Mouse (Mus musculus): Measurements from ENCODE around the gene Naglu. TPM values are rescaled to one million over a fixed set of nuclear protein-coding genes. Genes with fewer than 3 reads are reported as not detected.

Gene Naglu
- polyA plus RNA-seq, 1 experiment from 2014 or later, result 26.5 TPM

DNA sequence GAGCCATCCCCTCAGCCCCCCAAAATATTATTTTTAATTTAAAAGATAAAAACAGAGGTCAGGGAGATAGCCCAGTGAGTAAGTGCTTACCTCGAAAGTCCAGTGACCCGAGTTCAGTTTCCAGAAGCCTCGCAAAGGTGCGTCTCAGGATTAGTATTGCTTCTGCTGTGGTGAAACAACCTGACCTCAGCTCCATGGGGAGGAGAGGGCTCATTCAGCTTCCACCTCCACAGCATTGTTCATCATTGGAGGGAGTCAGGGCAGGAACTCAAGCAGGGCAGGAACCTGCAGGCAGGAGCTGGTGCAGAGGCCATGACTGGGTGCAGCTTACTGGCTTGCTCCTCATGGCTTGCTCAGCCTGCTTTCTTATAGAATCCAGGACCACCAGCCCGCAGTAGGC lies 8.8 kb upstream of the Naglu start:
- TF ChIP-seq CTCF (IDR thresholded peaks at IDR 0.05; ENCODE audit: low read depth), result no peak
- Histone ChIP-seq H3K4me1 (replicated peaks; ENCODE audit: insufficient read depth, low read length) (peaks cover 23% of the 10 kb centered on the region), H3K27ac (no peak overlapping the region), H3K4me2 (ENCODE audit: low read length) (no peak overlapping the region), H3K36me3 (ENCODE audit: insufficient read depth, low read length) (peaks cover 4% of the 10 kb centered on the region; the same call in 1 of the 2 replicates), H3K9me3 (replicated peaks; ENCODE audit: low read length) (no peaks in the 10 kb centered on the region), H3K9ac (ENCODE audit: low read depth, low read length) (no peak overlapping the region), H3K4me3 (replicated peaks; ENCODE audit: low read depth, low read length) (no peak overlapping the region), H3K27me3 (ENCODE audit: insufficient read depth, low read length) (no peaks in the 10 kb centered on the region)
- ATAC-seq (replicated peaks; ENCODE audit: low FRiP score, low read depth) (no peak), DNase-seq (ENCODE audit: low spot score) (no peak)
- WGBS, result 87% methylated on average over 5 of the region's 5 CpGs

DNA sequence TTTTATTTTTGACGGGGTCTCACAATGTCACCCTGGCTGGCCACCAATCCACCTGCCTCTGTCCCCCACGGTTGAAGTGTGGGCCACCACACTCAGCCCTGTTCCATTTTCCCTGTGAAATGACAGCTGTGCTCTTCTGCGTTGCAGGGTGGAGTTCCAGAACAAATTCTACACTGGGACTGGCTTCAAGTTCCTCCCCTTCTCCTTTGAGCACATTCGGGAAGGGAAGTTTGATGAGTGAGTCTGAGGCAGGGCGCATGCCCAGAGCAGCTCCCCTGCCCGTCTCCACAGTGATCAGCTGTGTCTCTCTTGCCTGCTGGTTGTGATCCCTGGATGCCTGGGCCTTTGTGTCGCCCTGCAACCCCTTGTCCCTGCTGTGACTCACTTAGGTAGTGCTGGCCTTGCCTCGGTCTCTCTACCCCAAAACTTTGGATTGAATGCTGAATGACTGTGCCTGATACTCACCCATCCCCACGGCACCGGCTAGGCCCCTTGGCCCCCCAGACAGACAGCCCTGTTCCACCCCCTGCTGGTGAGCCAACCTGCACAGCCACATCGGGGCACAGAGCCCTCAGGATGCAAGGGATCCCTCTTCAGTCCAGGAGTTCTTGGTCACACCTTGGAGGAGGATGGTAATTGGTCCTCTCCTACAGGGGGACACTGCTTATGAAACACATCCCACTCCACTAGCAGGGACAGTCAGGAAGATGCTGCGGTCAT lies 7.5 kb upstream of the Naglu start:
- TF ChIP-seq CTCF (IDR thresholded peaks at IDR 0.05; ENCODE audit: low read depth), result no peak
- DNase-seq (ENCODE audit: low spot score) (no peak), ATAC-seq (replicated peaks; ENCODE audit: low FRiP score, low read depth) (no peak)
- Histone ChIP-seq H3K9ac (ENCODE audit: low read depth, low read length) (no peak overlapping the region), H3K4me1 (replicated peaks; ENCODE audit: insufficient read depth, low read length) (peaks cover 23% of the 10 kb centered on the region), H3K4me3 (replicated peaks; ENCODE audit: low read depth, low read length) (no peak overlapping the region), H3K4me2 (ENCODE audit: low read length) (no peak overlapping the region), H3K27me3 (ENCODE audit: insufficient read depth, low read length) (no peaks in the 10 kb centered on the region), H3K9me3 (replicated peaks; ENCODE audit: low read length) (no peaks in the 10 kb centered on the region), H3K36me3 (ENCODE audit: insufficient read depth, low read length) (peaks cover 4% of the 10 kb centered on the region; the same call in 1 of the 2 replicates), H3K27ac (peak overlapping the region; percentile 94; the same call in 1 of the 2 replicates)
- WGBS, result 74% methylated on average over 12 of the region's 12 CpGs

DNA sequence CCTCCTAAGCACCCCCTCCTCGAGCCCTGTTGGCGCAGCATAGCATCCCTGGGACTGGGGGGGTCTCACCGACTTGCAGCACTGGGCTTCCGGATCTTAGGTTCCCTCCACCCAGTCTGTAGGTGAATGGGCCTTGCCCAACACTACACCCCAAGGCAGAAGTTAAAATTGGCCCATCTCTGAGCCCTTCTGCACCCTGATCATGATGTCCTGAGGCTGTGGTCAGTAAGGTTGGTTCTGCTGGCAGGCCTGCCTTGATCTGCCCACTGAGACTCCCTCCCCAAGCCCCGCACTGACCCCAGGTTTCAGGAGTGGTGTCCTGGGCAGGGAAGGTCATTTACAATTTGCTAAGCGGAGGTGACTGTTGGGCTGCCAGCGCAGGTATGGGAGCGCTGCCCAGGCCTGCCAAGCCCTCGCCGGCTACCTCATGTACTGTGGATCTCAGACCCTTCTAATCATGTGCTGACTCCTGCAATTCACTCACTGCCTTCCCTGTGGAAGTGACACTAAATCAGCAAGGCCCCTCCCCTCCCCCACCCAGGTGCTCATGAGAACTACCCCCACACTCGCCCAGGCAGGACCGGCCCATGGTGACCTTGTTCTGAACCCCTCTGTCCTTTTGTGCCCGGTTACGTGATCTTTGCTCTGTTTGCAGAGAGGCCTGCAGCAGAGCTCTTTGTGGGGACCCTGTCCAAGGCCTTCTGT lies 6.7 kb upstream of the Naglu start:
- Histone ChIP-seq H3K4me2 (ENCODE audit: low read length) (no peak overlapping the region; the same call in 1 of the 2 replicates), H3K9ac (ENCODE audit: low read depth, low read length) (0 out of 2 replicates have a peak overlapping the region, but pooled peaks have one; percentile 31), H3K4me1 (replicated peaks; ENCODE audit: insufficient read depth, low read length) (peaks cover 23% of the 10 kb centered on the region), H3K4me3 (replicated peaks; ENCODE audit: low read depth, low read length) (no peak overlapping the region), H3K27me3 (ENCODE audit: insufficient read depth, low read length) (no peaks in the 10 kb centered on the region), H3K27ac (peak overlapping the region; percentile 94), H3K36me3 (ENCODE audit: insufficient read depth, low read length) (peaks cover 4% of the 10 kb centered on the region; the same call in 1 of the 2 replicates), H3K9me3 (replicated peaks; ENCODE audit: low read length) (no peaks in the 10 kb centered on the region)
- no peak for ATAC-seq (replicated peaks; ENCODE audit: low FRiP score, low read depth)
- DNase-seq (ENCODE audit: low spot score), result peak; percentile 32
- TF ChIP-seq CTCF (IDR thresholded peaks at IDR 0.05; ENCODE audit: low read depth), result no peak
- WGBS, result 55% methylated on average over 14 of the region's 14 CpGs

DNA sequence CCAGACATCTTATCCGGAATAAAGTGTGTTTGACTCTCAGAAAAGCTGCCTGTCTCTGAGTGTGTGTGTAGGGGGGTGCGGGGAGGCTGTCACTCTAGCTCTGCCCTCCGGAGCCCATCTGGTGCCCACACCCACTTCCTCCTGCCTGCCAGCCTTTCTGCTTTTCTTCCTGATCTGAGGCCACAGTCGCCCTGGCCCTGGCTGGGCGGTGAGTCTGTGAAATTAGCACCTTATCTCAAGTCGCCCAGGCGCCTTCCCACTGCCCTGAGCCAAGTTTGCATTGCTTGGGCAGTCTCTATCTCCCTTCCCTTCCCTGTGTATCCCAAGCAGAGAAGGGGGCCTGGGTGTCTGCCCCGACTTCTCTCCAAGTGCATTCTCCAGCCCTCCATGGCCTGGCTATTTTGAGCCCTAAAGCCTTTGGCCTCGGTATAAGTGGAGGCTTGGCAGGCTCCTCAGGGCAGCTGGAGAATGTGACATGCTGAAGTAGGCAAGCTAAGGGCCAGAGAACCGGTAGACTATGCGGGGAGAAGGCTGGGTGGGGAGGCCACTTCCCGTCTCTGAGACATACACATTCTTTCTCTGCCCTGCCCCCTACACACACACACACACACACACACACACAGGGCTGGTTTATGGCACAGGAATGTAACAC lies 6.0 kb upstream of the Naglu start:
- Histone ChIP-seq H3K4me3 (replicated peaks; ENCODE audit: low read depth, low read length) (no peak overlapping the region), H3K4me2 (ENCODE audit: low read length) (peak overlapping the region; percentile 1; the same call in 1 of the 2 replicates), H3K27ac (peak overlapping the region; percentile 94), H3K27me3 (ENCODE audit: insufficient read depth, low read length) (no peaks in the 10 kb centered on the region), H3K36me3 (ENCODE audit: insufficient read depth, low read length) (peaks cover 4% of the 10 kb centered on the region; the same call in 1 of the 2 replicates), H3K9me3 (replicated peaks; ENCODE audit: low read length) (no peaks in the 10 kb centered on the region), H3K9ac (ENCODE audit: low read depth, low read length) (0 out of 2 replicates have a peak overlapping the region, but pooled peaks have one; percentile 31), H3K4me1 (replicated peaks; ENCODE audit: insufficient read depth, low read length) (peaks cover 19% of the 10 kb centered on the region)
- no peak for TF ChIP-seq CTCF (IDR thresholded peaks at IDR 0.05; ENCODE audit: low read depth)
- DNase-seq (ENCODE audit: low spot score) (peak; percentile 78), ATAC-seq (replicated peaks; ENCODE audit: low FRiP score, low read depth) (no peak; the same call in 1 of the 2 replicates)
- WGBS, result 17% methylated on average over 12 of the region's 12 CpGs

DNA sequence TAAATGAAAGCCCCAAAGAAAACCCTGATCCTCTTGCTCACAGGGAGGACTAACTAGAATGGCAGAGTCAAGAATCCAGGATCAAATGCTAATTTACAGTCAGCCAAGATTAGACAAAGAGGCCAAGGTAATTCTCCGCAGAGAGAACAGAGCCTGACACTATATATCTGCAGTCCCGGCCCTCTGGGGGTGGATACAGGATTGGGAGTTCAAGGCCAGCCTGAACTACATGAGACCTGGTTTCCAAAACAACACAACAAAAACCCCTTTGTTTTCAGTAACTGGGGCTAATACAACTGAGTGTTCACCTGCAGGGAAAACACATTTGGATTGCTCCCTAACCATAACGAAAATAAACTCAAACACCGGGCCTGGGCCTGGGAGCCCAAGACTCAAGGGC lies 5.3 kb upstream of the Naglu start:
- peaks cover 19% of the 10 kb centered on the region for H3K4me1 ChIP-seq (replicated peaks; ENCODE audit: insufficient read depth, low read length)
- no peak for ATAC-seq (replicated peaks; ENCODE audit: low FRiP score, low read depth)
- no peaks in the 10 kb centered on the region for H3K27me3 ChIP-seq (ENCODE audit: insufficient read depth, low read length)
- H3K9ac ChIP-seq (ENCODE audit: low read depth, low read length), result no peak overlapping the region
- no peak for DNase-seq (ENCODE audit: low spot score)
- H3K27ac ChIP-seq, result peak overlapping the region; percentile 94
- WGBS, result 71% methylated on average over 4 of the region's 4 CpGs
- no peak overlapping the region for H3K4me3 ChIP-seq (replicated peaks; ENCODE audit: low read depth, low read length)
- TF ChIP-seq CTCF (IDR thresholded peaks at IDR 0.05; ENCODE audit: low read depth), result no peak
- H3K4me2 ChIP-seq (ENCODE audit: low read length), result no peak overlapping the region
- no peaks in the 10 kb centered on the region for H3K9me3 ChIP-seq (replicated peaks; ENCODE audit: low read length)
- H3K36me3 ChIP-seq (ENCODE audit: insufficient read depth, low read length), result peaks cover 4% of the 10 kb centered on the region; the same call in 1 of the 2 replicates

DNA sequence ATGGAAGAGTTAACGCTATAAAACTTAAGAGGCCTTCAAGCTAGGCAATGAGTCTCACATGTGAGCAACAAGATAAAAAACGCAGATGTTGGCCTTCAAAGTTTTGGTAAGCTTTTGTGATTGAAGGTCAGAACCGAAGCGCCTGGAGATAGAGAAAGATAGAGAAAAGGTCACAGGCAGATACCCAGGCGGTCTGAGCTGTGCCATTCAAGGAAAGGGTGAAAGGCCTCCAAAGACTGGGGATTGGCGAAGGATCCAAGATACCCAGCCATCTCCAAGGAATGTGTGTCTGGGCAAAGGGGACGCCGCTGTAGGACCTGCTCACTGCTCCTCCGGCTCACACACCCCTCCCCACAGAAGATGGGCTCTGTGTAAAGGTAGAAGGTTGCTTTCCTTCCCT lies 4.8 kb upstream of the Naglu start:
- DNase-seq (ENCODE audit: low spot score) (no peak), ATAC-seq (replicated peaks; ENCODE audit: low FRiP score, low read depth) (no peak)
- Histone ChIP-seq H3K9me3 (replicated peaks; ENCODE audit: low read length) (no peaks in the 10 kb centered on the region), H3K27ac (no peak overlapping the region), H3K36me3 (ENCODE audit: insufficient read depth, low read length) (peaks cover 4% of the 10 kb centered on the region; the same call in 1 of the 2 replicates), H3K27me3 (ENCODE audit: insufficient read depth, low read length) (no peaks in the 10 kb centered on the region), H3K4me2 (ENCODE audit: low read length) (no peak overlapping the region), H3K4me3 (replicated peaks; ENCODE audit: low read depth, low read length) (no peak overlapping the region), H3K4me1 (replicated peaks; ENCODE audit: insufficient read depth, low read length) (peaks cover 16% of the 10 kb centered on the region), H3K9ac (ENCODE audit: low read depth, low read length) (no peak overlapping the region)
- WGBS, result 94% methylated on average over 9 of the region's 9 CpGs
- no peak for TF ChIP-seq CTCF (IDR thresholded peaks at IDR 0.05; ENCODE audit: low read depth)

All from kidney, postnatal 0 days (tissue).